Mouse (Mus musculus) embryonic fibroblast, embryonic 13.5 days (primary cell): Measurements from ENCODE around the gene Cxcl14.

Experiments used
- CTCF ChIP-seq: IDR thresholded peaks from 2 replicates; pipeline ENCODE4 v1.5.1; 2011; ENCODE audit warnings: mild to moderate bottlenecking, control low read depth, low read length, moderate library complexity, borderline replicate concordance; ENCODE audit not compliant: insufficient read depth
- POLR2A ChIP-seq: IDR thresholded peaks from 2 replicates; pipeline ENCODE4 v1.6.1; 2011; ENCODE audit warnings: low read depth, mild to moderate bottlenecking, control low read depth, low read length, moderate library complexity

GRCm38 (mm10) chr13:56253379-56253778, 43.0 kb downstream of the Cxcl14 start:
- TF ChIP-seq POLR2A (no peak), CTCF (no peak)
